Mouse (Mus musculus) midbrain, embryonic 10.5 days (tissue): ENCODE data around the gene Cant1. TPM values are rescaled to one million over a fixed set of nuclear protein-coding genes. Genes with fewer than 3 reads are reported as not detected.
A peak's percentile ranks its signal among the peaks of the same experiment; 100 is the strongest.

Experiments used
- DNase-seq: peaks from one replicate; pipeline ENCODE4 v3.0.0-alpha.2; 2017; ENCODE audit warnings: low spot score
- H3K27ac ChIP-seq: fragments of 300-500 bp; sonication (generic); replicated peaks from 2 replicates; pipeline ENCODE4 v1.5.1; 2016; ENCODE audit warnings: mild to moderate bottlenecking
- H3K27me3 ChIP-seq: fragments of 300-500 bp; sonication (generic); 2 replicates; pipeline ENCODE4 v1.6.1; 2016; ENCODE audit warnings: low read depth, mild to moderate bottlenecking; ENCODE audit not compliant: poor library complexity, severe bottlenecking
- H3K36me3 ChIP-seq: fragments of 300-500 bp; sonication (generic); 2 replicates; pipeline ENCODE4 v1.6.1; 2016; ENCODE audit warnings: mild to moderate bottlenecking, moderate library complexity
- H3K4me1 ChIP-seq: fragments of 300-500 bp; sonication (generic); 2 replicates; pipeline ENCODE4 v1.6.1; 2016
- H3K4me3 ChIP-seq: fragments of 300-500 bp; sonication (generic); 2 replicates; pipeline ENCODE4 v1.5.1; 2016; ENCODE audit warnings: mild to moderate bottlenecking, moderate library complexity
- H3K9me3 ChIP-seq: fragments of 300-500 bp; sonication (generic); replicated peaks from 2 replicates; pipeline ENCODE4 v1.6.1; 2016; ENCODE audit warnings: mild to moderate bottlenecking
- WGBS: fragments of 180-500 bp; shearing (Covaris S2); methylation state at CpG from one replicate; pipeline ENCODE4 v1.1.7; 2016; 5-methylcytosine and 5-hydroxymethylcytosine counted together
- polyA plus RNA-seq: library from polyadenylated mRNA; unstranded; fragments of >200 nt; fragmentation: Nextera tagmentation; extraction: Ambion mirVana; gene quantifications from 2 replicates; pipeline ENCODE4 v1.2.1, GENCODE M21; 2016

The Cant1 gene
- polyA plus RNA-seq, 1 experiment from 2014 or later: 22.8 TPM

GRCm38 (mm10) chr11:118374506-118374905, 44.4 kb downstream of the Cant1 start:
- Histone ChIP-seq H3K9me3 (no peaks in the 10 kb centered on the region), H3K27ac (peak overlapping the region; percentile 18; the same call in 1 of the 2 replicates), H3K36me3 (no peaks in the 10 kb centered on the region), H3K4me3 (no peak overlapping the region), H3K4me1 (peaks cover 23% of the 10 kb centered on the region), H3K27me3 (no peaks in the 10 kb centered on the region)
- 72% methylated on average over 5 of the region's 5 CpGs for WGBS
- no peak for DNase-seq

- H3K36me3 ChIP-seq: no peaks in the 10 kb centered on the region
- 58% methylated on average over 7 of the region's 7 CpGs for WGBS
- H3K9me3 ChIP-seq: no peaks in the 10 kb centered on the region; the same call in 1 of the 2 replicates
- H3K4me3 ChIP-seq: no peak overlapping the region
- no peak for DNase-seq
- H3K27ac ChIP-seq: no peak overlapping the region
- H3K4me1 ChIP-seq: peaks cover 15% of the 10 kb centered on the region
- H3K27me3 ChIP-seq: no peaks in the 10 kb centered on the region
Observed at GRCm38 (mm10) chr11:118372641-118373040, 46.2 kb downstream of the Cant1 start.

GRCm38 (mm10) chr11:118371876-118372275, 47.0 kb downstream of the Cant1 start:
- Histone ChIP-seq H3K4me3 (no peak overlapping the region), H3K27ac (no peak overlapping the region), H3K27me3 (no peaks in the 10 kb centered on the region), H3K4me1 (peaks cover 15% of the 10 kb centered on the region), H3K36me3 (no peaks in the 10 kb centered on the region), H3K9me3 (no peaks in the 10 kb centered on the region; the same call in 1 of the 2 replicates)
- WGBS: 87% methylated on average over 7 of the region's 7 CpGs
- no peak for DNase-seq

DNA sequence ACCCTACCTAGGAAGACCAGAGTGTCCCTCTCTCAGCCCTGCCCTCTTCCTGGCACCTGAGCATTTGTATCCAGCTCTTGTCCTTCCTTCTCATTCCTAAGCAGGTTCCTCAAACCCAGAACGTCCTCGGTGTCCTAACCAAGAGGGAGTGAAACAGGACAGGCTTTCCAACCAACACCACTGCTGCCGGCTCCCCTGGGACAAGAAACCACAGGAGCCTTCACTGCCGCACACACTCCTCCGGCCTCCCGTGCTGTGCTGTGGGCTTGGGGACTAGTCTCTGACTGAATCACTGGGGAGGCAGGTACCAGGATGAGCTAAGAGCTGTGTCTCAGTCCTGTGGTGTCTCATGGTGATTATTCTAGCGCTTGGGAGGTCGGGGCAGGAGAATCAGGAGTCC, 49.2 kb downstream of the Cant1 start:
- WGBS: 83% methylated on average over 8 of the region's 8 CpGs
- H3K27me3 ChIP-seq: no peaks in the 10 kb centered on the region
- H3K9me3 ChIP-seq: no peaks in the 10 kb centered on the region; the same call in 1 of the 2 replicates
- no peaks in the 10 kb centered on the region for H3K36me3 ChIP-seq
- H3K27ac ChIP-seq: no peak overlapping the region
- DNase-seq: no peak
- no peak overlapping the region for H3K4me3 ChIP-seq
- peaks cover 15% of the 10 kb centered on the region for H3K4me1 ChIP-seq

- Histone ChIP-seq H3K4me3 (no peak overlapping the region), H3K9me3 (no peaks in the 10 kb centered on the region; the same call in 1 of the 2 replicates), H3K36me3 (no peaks in the 10 kb centered on the region), H3K4me1 (peaks cover 11% of the 10 kb centered on the region), H3K27ac (no peak overlapping the region), H3K27me3 (no peaks in the 10 kb centered on the region)
- WGBS: 87% methylated on average over 5 of the region's 5 CpGs
- DNase-seq: no peak
Observed at GRCm38 (mm10) chr11:118369251-118369650, 49.6 kb downstream of the Cant1 start.

DNA sequence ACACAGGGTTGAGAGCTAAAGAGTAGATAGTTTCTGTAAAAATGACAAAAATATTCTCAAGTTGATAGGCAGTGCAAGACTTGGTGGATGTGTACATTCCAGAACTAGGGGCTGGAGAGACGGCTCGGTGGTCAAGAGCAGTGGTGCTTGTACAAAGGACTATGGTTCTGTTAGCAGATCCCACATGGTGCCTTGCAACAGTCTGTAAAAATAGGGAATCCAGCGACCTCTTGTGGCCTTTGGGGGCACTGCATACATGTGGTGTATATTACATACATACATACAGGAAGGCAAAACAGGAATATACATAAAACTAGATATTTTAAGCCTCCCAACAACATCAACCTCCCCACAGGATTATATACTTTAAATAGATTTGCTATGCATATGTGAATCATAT, 50.6 kb downstream of the Cant1 start:
- Histone ChIP-seq H3K27ac (no peak overlapping the region), H3K4me3 (no peak overlapping the region), H3K4me1 (peaks cover 13% of the 10 kb centered on the region), H3K9me3 (no peaks in the 10 kb centered on the region; the same call in 1 of the 2 replicates), H3K27me3 (no peaks in the 10 kb centered on the region), H3K36me3 (no peaks in the 10 kb centered on the region)
- 60% methylated on average over 3 of the region's 3 CpGs for WGBS
- no peak for DNase-seq

DNA sequence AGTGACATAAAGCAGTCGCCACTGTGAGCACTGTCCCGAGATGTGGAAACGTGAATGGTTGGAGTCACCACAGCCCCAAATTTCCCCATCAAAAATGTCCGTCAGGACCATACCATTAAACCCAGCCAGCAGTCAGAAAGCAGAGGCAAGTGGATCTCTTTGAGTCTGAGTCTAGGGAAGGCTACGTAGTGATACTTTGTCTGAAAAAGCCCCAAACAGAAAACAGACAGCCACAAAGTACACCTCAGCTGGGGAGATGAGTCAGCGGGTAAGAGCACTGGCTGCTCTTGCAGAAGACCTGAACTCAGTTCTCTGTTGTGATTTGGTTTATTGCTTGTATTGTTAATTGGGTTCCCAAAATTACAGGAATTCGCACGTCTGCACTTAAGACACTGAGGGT, 52.3 kb downstream of the Cant1 start:
- H3K36me3 ChIP-seq: no peaks in the 10 kb centered on the region
- DNase-seq: no peak
- WGBS: 83% methylated on average over 8 of the region's 8 CpGs
- no peak overlapping the region for H3K4me3 ChIP-seq
- peaks cover 28% of the 10 kb centered on the region for H3K4me1 ChIP-seq
- peaks cover 9% of the 10 kb centered on the region; the same call in 1 of the 2 replicates for H3K27me3 ChIP-seq
- H3K27ac ChIP-seq: no peak overlapping the region
- no peaks in the 10 kb centered on the region; the same call in 1 of the 2 replicates for H3K9me3 ChIP-seq

DNA sequence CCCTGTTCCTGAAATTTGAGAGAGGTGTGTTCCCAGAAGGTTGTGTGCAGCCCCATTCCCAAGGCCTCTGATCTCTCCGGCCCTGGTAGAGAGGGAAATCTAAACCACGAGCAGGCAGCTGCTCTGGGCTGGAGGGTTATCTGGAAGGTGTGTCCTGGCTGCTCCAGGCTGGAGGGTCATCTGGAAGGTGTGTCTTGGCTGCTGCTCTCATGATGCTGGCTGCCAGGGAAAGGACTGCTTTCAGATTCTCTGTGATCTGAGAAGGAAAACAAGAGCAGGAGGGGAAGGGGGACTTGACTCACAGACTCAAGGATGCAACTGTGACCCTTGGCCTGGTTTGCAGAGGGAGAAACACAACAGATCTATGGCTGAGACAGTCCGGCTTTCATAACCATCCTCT, 52.8 kb downstream of the Cant1 start:
- WGBS: 67% methylated on average over 3 of the region's 3 CpGs
- peaks cover 9% of the 10 kb centered on the region; the same call in 1 of the 2 replicates for H3K27me3 ChIP-seq
- no peaks in the 10 kb centered on the region for H3K36me3 ChIP-seq
- no peak overlapping the region for H3K4me3 ChIP-seq
- H3K27ac ChIP-seq: no peak overlapping the region
- no peak for DNase-seq
- H3K9me3 ChIP-seq: no peaks in the 10 kb centered on the region; the same call in 1 of the 2 replicates
- peaks cover 28% of the 10 kb centered on the region for H3K4me1 ChIP-seq

- Histone ChIP-seq H3K4me3 (no peak overlapping the region), H3K27me3 (peaks cover 9% of the 10 kb centered on the region; the same call in 1 of the 2 replicates), H3K4me1 (peaks cover 30% of the 10 kb centered on the region), H3K9me3 (no peaks in the 10 kb centered on the region; the same call in 1 of the 2 replicates), H3K36me3 (no peaks in the 10 kb centered on the region), H3K27ac (no peak overlapping the region)
- 74% methylated on average over 7 of the region's 7 CpGs for WGBS
- DNase-seq: peak; percentile 25
Observed at GRCm38 (mm10) chr11:118365171-118365570, 53.7 kb downstream of the Cant1 start.

GRCm38 (mm10) chr11:118364021-118364420, 54.9 kb downstream of the Cant1 start:
- Histone ChIP-seq H3K4me3 (no peak overlapping the region), H3K4me1 (peaks cover 30% of the 10 kb centered on the region), H3K36me3 (no peaks in the 10 kb centered on the region), H3K9me3 (no peaks in the 10 kb centered on the region; the same call in 1 of the 2 replicates), H3K27me3 (peaks cover 9% of the 10 kb centered on the region; the same call in 1 of the 2 replicates), H3K27ac (no peak overlapping the region)
- 87% methylated on average over 4 of the region's 4 CpGs for WGBS
- no peak for DNase-seq

DNA sequence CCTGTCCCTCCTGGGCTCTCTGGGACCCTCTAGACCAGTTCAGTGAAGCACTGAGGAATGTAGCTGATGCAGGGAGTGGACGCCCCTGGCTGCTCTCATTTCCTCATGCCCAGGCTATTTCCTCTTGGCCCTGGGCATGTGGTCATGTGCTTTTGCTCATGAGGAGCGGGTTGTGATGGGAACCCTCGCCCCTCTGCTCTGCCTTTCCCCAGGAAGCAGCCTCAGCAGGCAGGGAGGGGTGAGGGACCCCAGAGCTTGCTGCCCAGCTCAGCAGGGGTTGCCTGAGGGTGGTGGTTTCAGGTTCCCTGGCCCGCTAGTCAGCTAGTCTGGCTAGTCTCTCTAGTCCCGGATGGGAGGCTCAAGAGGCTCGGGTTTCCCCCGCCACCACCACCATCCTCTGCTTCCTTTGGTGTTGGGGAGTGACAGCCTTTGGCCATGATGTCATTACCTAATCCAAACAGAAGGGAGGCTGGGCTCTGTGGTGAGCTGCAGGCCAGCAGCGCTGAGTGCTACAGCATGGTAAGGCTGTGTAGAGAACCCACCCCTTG, 55.8 kb downstream of the Cant1 start:
- Histone ChIP-seq H3K9me3 (no peaks in the 10 kb centered on the region), H3K4me1 (peaks cover 30% of the 10 kb centered on the region), H3K27ac (peak overlapping the region; percentile 71), H3K27me3 (peaks cover 9% of the 10 kb centered on the region; the same call in 1 of the 2 replicates), H3K36me3 (no peaks in the 10 kb centered on the region), H3K4me3 (0 out of 2 replicates have a peak overlapping the region, but pooled peaks have one; percentile 16)
- WGBS: 10% methylated on average over 8 of the region's 8 CpGs
- peak; percentile 43 for DNase-seq

DNA sequence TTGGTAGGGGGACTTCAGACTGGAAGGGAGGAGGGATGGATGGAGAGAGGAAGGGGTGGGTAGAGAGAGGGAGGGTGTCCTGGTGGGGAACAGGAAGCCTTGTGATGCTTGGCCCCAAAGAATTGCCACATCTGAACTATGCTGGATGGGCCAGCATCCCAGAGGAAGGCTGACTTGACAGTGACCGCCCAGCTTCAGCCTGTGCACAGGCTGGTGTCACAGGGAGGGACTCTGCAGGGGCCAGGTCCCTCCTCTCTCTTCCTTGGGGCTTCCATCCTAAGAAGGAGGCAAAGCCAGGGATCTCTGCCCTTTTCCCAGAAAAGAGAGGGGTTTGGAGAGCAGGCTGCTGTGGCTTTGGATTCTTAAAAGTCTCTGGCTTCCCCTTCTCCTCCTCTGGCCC, 56.4 kb downstream of the Cant1 start:
- peaks cover 9% of the 10 kb centered on the region; the same call in 1 of the 2 replicates for H3K27me3 ChIP-seq
- H3K9me3 ChIP-seq: no peaks in the 10 kb centered on the region
- DNase-seq: no peak
- H3K36me3 ChIP-seq: no peaks in the 10 kb centered on the region
- H3K27ac ChIP-seq: peak overlapping the region; percentile 71
- peaks cover 30% of the 10 kb centered on the region for H3K4me1 ChIP-seq
- no peak overlapping the region for H3K4me3 ChIP-seq
- WGBS: 77% methylated on average over 1 of the region's 1 CpGs

GRCm38 (mm10) chr11:118360907-118361341, 58.0 kb downstream of the Cant1 start:
- Histone ChIP-seq H3K9me3 (no peaks in the 10 kb centered on the region), H3K27me3 (peaks cover 13% of the 10 kb centered on the region; the same call in 1 of the 2 replicates), H3K27ac (no peak overlapping the region), H3K4me3 (no peak overlapping the region), H3K36me3 (no peaks in the 10 kb centered on the region), H3K4me1 (peaks cover 28% of the 10 kb centered on the region)
- WGBS: 80% methylated on average over 10 of the region's 10 CpGs
- DNase-seq: no peak
